Mouse (Mus musculus) cerebellum, postnatal 25 days (tissue): ENCODE data around the gene Gm1113.

ENCODE experiments used
- DNase-seq, 2 experiments: peaks; one replicate each; pipeline ENCODE4 v3.0.0; 2021; ENCODE audit warnings: mixed read lengths in 2 of 2

Gm1113 gene

GRCm38 (mm10) chr9:35518169-35518568, at the start of gene Gm1113:
Gene Gm1113 (minus strand): TSS chr9:35518269.
- no peak for DNase-seq

- no peak for DNase-seq
Measured at GRCm38 (mm10) chr9:35564536-35565240, 46.6 kb upstream of the Gm1113 start.

GRCm38 (mm10) chr9:35561583-35561982, 43.5 kb upstream of the Gm1113 start:
- DNase-seq: no peak

- no peak for DNase-seq
Measured at GRCm38 (mm10) chr9:35561076-35561475, 43.0 kb upstream of the Gm1113 start.

GRCm38 (mm10) chr9:35559009-35559890, 41.2 kb upstream of the Gm1113 start:
- DNase-seq: peak; percentile 82 to 90

- peak; percentile 91 to 92 for DNase-seq
Measured at GRCm38 (mm10) chr9:35558257-35559008, 40.4 kb upstream of the Gm1113 start, which contains the start of the genes Ddx25 and Pus3. Gene Ddx25 (minus strand): TSS chr9:35558528. Gene Pus3 (plus strand): TSS chr9:35558595.

GRCm38 (mm10) chr9:35556494-35557102, 38.5 kb upstream of the Gm1113 start:
- no peak for DNase-seq

GRCm38 (mm10) chr9:35548455-35548854, 30.4 kb upstream of the Gm1113 start:
- DNase-seq: no peak

- DNase-seq: no peak
Measured at GRCm38 (mm10) chr9:35546745-35547144, 28.7 kb upstream of the Gm1113 start.

- no peak for DNase-seq
Measured at GRCm38 (mm10) chr9:35545704-35546103, 27.6 kb upstream of the Gm1113 start.

- no peak for DNase-seq
Measured at GRCm38 (mm10) chr9:35544666-35545065, 26.6 kb upstream of the Gm1113 start.

GRCm38 (mm10) chr9:35543099-35543860, 25.2 kb upstream of the Gm1113 start:
- no peak for DNase-seq

GRCm38 (mm10) chr9:35541941-35542340, 23.9 kb upstream of the Gm1113 start:
- DNase-seq: no peak

- peak; percentile 83 to 91 for DNase-seq
Measured at GRCm38 (mm10) chr9:35541488-35541887, 23.4 kb upstream of the Gm1113 start.

GRCm38 (mm10) chr9:35541024-35541423, 23.0 kb upstream of the Gm1113 start:
- no peak for DNase-seq

- DNase-seq: no peak
Measured at GRCm38 (mm10) chr9:35539001-35539750, 21.1 kb upstream of the Gm1113 start.

GRCm38 (mm10) chr9:35535876-35536275, 17.8 kb upstream of the Gm1113 start:
- no peak for DNase-seq

GRCm38 (mm10) chr9:35535110-35535509, 17.0 kb upstream of the Gm1113 start:
- peak; percentile 61 to 70 for DNase-seq

- no peak for DNase-seq
Measured at GRCm38 (mm10) chr9:35533266-35533665, 15.2 kb upstream of the Gm1113 start.

GRCm38 (mm10) chr9:35529796-35530195, 11.7 kb upstream of the Gm1113 start:
- DNase-seq: no peak

- no peak for DNase-seq
Measured at GRCm38 (mm10) chr9:35529141-35529540, 11.1 kb upstream of the Gm1113 start.
